Mouse (Mus musculus) kidney, adult 2 months (tissue): Measurements from ENCODE around the gene Sptssa. TPM values are rescaled to one million over a fixed set of nuclear protein-coding genes. Genes with fewer than 3 reads are reported as not detected.

ENCODE experiments used
- DNase-seq: peaks from one replicate; pipeline ENCODE4 v3.0.0; 2021
- H3K27ac ChIP-seq: fragments of 200-500 bp; 2 replicates; pipeline ENCODE4 v1.5.1; 2012; ENCODE audit warnings: low read depth, low read length, control low read depth, inconsistent platforms; ENCODE audit not compliant: insufficient read depth
- H3K27me3 ChIP-seq: fragments of 200-500 bp; replicated peaks from 2 replicates; pipeline ENCODE4 v1.6.1; 2012; ENCODE audit warnings: mild to moderate bottlenecking, moderate library complexity, low read length, inconsistent platforms; ENCODE audit not compliant: control insufficient read depth, insufficient read depth
- H3K36me3 ChIP-seq: fragments of 200-500 bp; 2 replicates; pipeline ENCODE4 v1.6.1; 2012; ENCODE audit warnings: mild to moderate bottlenecking, moderate library complexity, low read length, inconsistent platforms; ENCODE audit not compliant: control insufficient read depth, insufficient read depth
- H3K4me1 ChIP-seq: fragments of 200-500 bp; 2 replicates; pipeline ENCODE4 v1.6.1; 2011; ENCODE audit warnings: low read length; ENCODE audit not compliant: control insufficient read depth, insufficient read depth
- H3K4me3 ChIP-seq: fragments of 200-500 bp; 2 replicates; pipeline ENCODE4 v1.5.1; 2011; ENCODE audit warnings: mild to moderate bottlenecking, low read depth, low read length, control low read depth; ENCODE audit not compliant: insufficient read depth
- CTCF ChIP-seq: fragments of 200-500 bp; conservative IDR thresholded peaks from 2 replicates; pipeline ENCODE4 v1.5.1; 2011; ENCODE audit warnings: low read depth, mild to moderate bottlenecking, control low read depth, low read length, moderate library complexity, mixed read lengths; ENCODE audit not compliant: insufficient read depth, insufficient read length
- POLR2A ChIP-seq: fragments of 200-500 bp; IDR thresholded peaks from one replicate; pipeline ENCODE4 v1.6.1; 2011; ENCODE audit warnings: low read depth, low read length, control low read depth
- WGBS: fragments of 180-500 bp; shearing (Covaris S2); methylation state at CpG from one replicate; pipeline ENCODE4 v1.1.7; 2018; 5-methylcytosine and 5-hydroxymethylcytosine counted together
- polyA plus RNA-seq: library from polyadenylated mRNA; depleted of rRNA; stranded (reverse); fragments of >200 nt; gene quantifications from 2 replicates; pipeline ENCODE4 v1.2.3, GENCODE M21; 2012; rRNA removed

The Sptssa gene
- 70.5 and 80.1 TPM in 2 replicates for polyA plus RNA-seq

GRCm38 (mm10) chr12:54656396-54657171 is at the start of gene Sptssa:
Sptssa (minus strand) TSS chr12:54656573.
- no peaks in the 10 kb centered on the region for H3K27me3 ChIP-seq
- 8% methylated on average over 52 of the region's 53 CpGs for WGBS
- H3K4me3 ChIP-seq = peak within 1 kb of the TSS; percentile 94
- peaks cover 17% of the 10 kb centered on the region; the same call in 1 of the 2 replicates for H3K4me1 ChIP-seq
- TF ChIP-seq CTCF = no peak
- peak; percentile 80 for TF ChIP-seq POLR2A
- H3K27ac ChIP-seq = peak within 1 kb of the TSS; percentile 91
- no peaks in the 10 kb centered on the region for H3K36me3 ChIP-seq
- DNase-seq = peak; percentile 98

DNA sequence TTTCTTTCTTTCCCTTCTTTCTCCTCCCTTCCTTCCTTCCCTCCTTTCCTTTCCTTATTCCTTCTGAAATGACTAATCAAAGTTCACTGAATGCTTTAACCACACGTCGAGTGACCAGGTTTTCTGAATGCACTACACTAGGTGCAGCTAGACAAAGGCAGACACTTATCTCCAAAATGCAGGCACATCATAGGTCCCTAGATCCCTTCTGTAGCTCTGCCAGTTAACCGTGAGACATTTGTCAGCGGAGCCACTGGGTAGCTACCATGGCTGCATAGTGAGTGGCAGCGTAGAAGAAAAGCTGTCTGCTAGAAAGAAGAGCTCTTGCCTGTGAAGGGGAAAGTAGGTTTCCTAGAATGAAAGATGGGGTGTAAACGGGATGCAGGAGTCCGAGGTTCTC is 43.0 kb upstream of the Sptssa start:
- no peaks in the 10 kb centered on the region for H3K27me3 ChIP-seq
- H3K27ac ChIP-seq = no peak overlapping the region
- H3K36me3 ChIP-seq = no peaks in the 10 kb centered on the region
- DNase-seq = no peak
- H3K4me1 ChIP-seq = no peaks in the 10 kb centered on the region
- no peak overlapping the region for H3K4me3 ChIP-seq
- WGBS = 66% methylated on average over 7 of the region's 7 CpGs
- TF ChIP-seq POLR2A (no peak), CTCF (no peak)

DNA sequence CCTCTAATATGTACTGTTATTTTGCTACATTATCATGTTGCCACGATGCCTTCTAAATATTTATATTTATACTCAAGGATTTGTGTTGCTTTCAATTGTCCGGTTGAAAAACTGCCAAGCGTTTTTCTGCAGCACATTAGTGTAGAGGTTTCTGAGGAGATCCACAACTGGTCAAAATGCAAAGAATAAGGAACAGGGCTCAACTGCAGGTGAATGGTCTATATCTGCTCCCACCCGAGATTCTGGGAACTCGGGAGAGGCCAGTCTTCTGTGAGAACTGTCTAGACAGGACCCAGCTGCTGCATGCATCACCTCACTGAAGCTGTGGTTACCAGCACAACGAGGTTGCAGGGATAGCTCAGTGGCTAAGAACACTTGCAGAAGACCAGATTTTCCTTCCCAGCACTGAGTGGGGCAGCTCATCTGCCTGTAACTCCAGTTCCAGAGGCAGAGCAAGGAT is 41.4 kb upstream of the Sptssa start:
- H3K27ac ChIP-seq = no peak overlapping the region
- no peak for DNase-seq
- TF ChIP-seq POLR2A = no peak
- TF ChIP-seq CTCF = no peak
- no peaks in the 10 kb centered on the region for H3K36me3 ChIP-seq
- H3K4me1 ChIP-seq = no peaks in the 10 kb centered on the region
- 26% methylated on average over 6 of the region's 6 CpGs for WGBS
- no peak overlapping the region for H3K4me3 ChIP-seq
- no peaks in the 10 kb centered on the region for H3K27me3 ChIP-seq

DNA sequence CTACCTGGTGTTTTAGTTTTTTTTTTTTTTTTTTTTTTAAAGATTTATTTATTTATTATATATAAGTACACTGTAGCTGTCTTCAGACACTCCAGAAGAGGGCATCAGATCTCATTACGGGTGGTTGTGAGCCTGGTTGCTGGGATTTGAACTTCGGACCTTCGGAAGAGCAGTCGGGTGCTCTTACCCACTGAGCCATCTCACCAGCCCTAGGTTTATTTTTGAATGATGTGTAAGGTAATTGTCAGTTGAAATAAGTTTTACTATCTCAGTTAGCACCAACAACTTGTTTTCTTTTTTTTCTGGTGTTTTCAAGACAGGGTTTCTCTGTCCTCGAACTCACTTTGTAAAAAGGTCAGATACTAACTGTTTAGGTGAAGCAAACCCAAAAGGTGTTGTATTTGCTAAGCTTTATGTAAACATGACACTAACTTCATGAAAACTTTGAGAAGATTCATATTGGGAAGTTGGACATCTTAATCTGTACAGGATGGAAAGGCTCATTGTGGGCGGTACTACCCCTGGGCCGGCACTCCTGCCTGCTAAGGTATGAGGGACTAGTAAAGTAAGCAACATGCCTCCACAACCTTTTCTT is 40.7 kb upstream of the Sptssa start:
- TF ChIP-seq CTCF = no peak
- TF ChIP-seq POLR2A = no peak
- Histone ChIP-seq H3K4me3 (no peak overlapping the region), H3K4me1 (no peaks in the 10 kb centered on the region), H3K27ac (0 out of 2 replicates have a peak overlapping the region, but pooled peaks have one; percentile 26), H3K36me3 (no peaks in the 10 kb centered on the region), H3K27me3 (no peaks in the 10 kb centered on the region)
- DNase-seq = no peak
- WGBS = 4% methylated on average over 7 of the region's 7 CpGs

- TF ChIP-seq POLR2A (peak; percentile 100), CTCF (no peak)
- under 1% methylated on average over 32 of the region's 32 CpGs for WGBS
- Histone ChIP-seq H3K27me3 (no peaks in the 10 kb centered on the region), H3K27ac (peak overlapping the region; percentile 96), H3K4me3 (peak overlapping the region; percentile 97), H3K4me1 (no peaks in the 10 kb centered on the region), H3K36me3 (no peaks in the 10 kb centered on the region)
- peak; percentile 98 for DNase-seq
Observed at GRCm38 (mm10) chr12:54696242-54697002, 40.0 kb upstream of the Sptssa start.

- Histone ChIP-seq H3K27me3 (no peaks in the 10 kb centered on the region), H3K4me1 (no peaks in the 10 kb centered on the region), H3K36me3 (no peaks in the 10 kb centered on the region; the same call in 1 of the 2 replicates), H3K4me3 (peak within 1 kb of the TSS; percentile 97), H3K27ac (peak within 1 kb of the TSS; percentile 98)
- WGBS = under 1% methylated on average over 57 of the region's 57 CpGs
- DNase-seq = peak; percentile 98
- peak; percentile 64 for TF ChIP-seq POLR2A
- 0 out of 2 replicates have a peak, but pooled peaks have one; percentile 19 for TF ChIP-seq CTCF
Observed at GRCm38 (mm10) chr12:54695511-54696241, 39.3 kb upstream of the Sptssa start, which contains the start of gene Eapp. Eapp (minus strand) TSS chr12:54695897.
